Mouse (Mus musculus) cortical plate, adult 2 months (tissue): Measurements from ENCODE around the gene Oard1.

Source experiments
- CTCF ChIP-seq: fragments of 200-500 bp; IDR thresholded peaks from 2 replicates; pipeline ENCODE4 v1.5.1; 2011; ENCODE audit warnings: mild to moderate bottlenecking, control low read depth, low read length; ENCODE audit not compliant: insufficient read depth; ENCODE audit errors: extremely low read depth
- POLR2A ChIP-seq: fragments of 200-500 bp; IDR thresholded peaks from 2 replicates; pipeline ENCODE4 v1.6.1; 2011; ENCODE audit warnings: mild to moderate bottlenecking, low read length, control low read depth; ENCODE audit not compliant: insufficient read depth; ENCODE audit errors: extremely low read depth

DNA sequence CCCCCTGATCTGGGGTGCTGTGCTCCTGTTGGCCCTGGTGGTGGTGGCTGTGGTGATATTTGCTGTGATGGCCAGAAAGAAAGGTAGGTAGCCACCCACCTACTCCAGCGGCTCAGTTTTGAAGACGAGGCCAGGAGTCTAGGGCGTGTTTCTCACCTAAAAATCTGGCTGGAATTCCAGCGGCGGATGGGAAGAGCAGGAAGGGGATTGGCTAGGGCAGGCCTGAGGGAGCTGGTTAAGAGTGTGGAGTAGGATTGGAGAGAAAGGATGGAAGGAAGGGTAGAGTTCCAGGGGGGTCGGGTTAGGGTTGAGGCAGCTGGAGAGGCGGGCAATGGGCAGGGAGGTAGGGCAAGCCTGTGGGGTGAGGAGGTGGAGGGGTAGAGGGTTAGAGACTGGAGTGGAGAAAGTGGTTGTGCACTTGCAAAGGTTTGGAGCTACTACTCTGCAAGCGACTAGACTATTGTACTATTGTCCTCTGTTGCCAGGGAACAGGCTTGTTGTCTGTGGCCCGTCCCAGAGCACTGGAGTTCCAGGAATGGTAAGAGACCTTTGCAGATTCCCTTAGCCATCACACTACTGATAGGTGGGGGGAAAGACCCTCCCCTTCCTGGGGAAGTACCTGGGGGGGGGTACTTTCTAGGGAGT is 44.2 kb upstream of the Oard1 start:
- TF ChIP-seq CTCF (no peak), POLR2A (no peak)
